ENCODE assay signal across 8 mouse cellular contexts in the genomic region with DNA sequence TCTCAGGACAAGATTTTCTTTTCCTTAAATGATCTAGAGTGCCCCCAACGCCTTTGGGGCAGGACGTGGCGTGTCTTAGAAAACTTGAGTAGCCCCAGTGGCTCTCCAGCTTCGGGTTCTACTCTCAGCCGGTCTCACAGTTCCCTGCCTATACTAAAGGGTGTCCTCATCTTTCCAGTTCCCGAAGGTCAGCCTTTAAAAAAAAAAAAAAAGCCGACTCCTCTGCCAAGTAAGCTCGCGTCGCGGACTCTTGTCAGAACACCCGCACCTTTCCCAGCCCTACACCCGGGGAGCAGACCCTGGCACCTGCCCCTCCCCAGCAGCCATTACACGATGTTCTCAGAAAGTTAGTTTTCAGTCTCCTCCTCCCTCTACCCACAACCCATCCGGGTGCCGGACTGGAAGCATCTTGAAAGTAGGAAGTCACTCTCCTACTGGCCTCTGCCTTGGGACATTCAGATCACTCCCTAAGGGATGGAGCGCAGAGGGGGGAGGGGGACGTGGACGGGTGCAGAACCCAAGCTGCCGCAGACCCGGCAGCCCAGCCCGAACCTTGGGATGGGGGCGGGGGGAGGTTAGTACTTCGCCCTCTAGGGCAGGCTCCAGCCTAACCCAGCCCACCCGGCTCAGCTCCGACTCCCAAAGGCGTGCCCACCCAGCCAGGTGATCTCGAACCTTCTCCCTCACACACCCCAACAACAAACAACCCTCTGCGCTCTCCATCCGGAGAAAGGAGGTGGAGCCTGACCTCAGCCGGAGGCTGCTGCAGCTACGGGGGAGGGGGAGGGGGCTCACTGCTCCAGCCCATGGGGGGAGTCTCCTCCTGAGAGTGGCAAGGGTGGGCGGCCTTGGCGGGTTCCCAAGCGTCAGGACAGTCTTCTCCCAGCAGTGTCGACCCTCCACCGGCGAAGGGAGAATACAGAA. TPM values are rescaled to one million over a fixed set of nuclear protein-coding genes. Genes with fewer than 3 reads are reported as not detected.
DNase-seq lines count a peak whose midpoint lies in the region; ATAC-seq and TF ChIP-seq lines count a peak whose summit lies in the region.

No protein-coding gene starts in this region.

- under 1% methylated on average over 38 of the region's 38 CpGs for WGBS in embryonic facial prominence, embryonic 12.5 days
- 1% methylated on average over 38 of the region's 38 CpGs for WGBS in limb, embryonic 14.5 days
- under 1% methylated on average over 38 of the region's 38 CpGs for WGBS in midbrain, embryonic 14.5 days

- no peak for TF ChIP-seq POLR2A in limb, embryonic 14.5 days (IDR thresholded peaks at IDR 0.05; ENCODE audit: borderline replicate concordance, extremely low read depth, insufficient read depth, insufficient read length)

- no peak for ATAC-seq in embryonic facial prominence, embryonic 12.5 days (ENCODE audit: insufficient number of reproducible peaks, insufficient read depth, low FRiP score, low TSS enrichment)
- no peak for ATAC-seq in limb, embryonic 14.5 days (ENCODE audit: low FRiP score, low read depth)
- ATAC-seq in midbrain, embryonic 14.5 days (ENCODE audit: low FRiP score, low TSS enrichment) = no peak

- no peaks in the 10 kb centered on the region for H3K36me3 ChIP-seq in embryonic facial prominence, embryonic 12.5 days
- H3K36me3 ChIP-seq in limb, embryonic 14.5 days (ENCODE audit: control insufficient read depth, insufficient read depth, low read length) = no peaks in the 10 kb centered on the region
- H3K36me3 ChIP-seq in midbrain, embryonic 14.5 days (ENCODE audit: control insufficient read depth, insufficient read depth, low read length) = no peaks in the 10 kb centered on the region

- intact Hi-C loops in gastrocnemius, adult 2 months (cut with DNase I) = no loop called here
- intact Hi-C loops in gastrocnemius, postnatal 14 days (cut with DNase I; ENCODE audit: low total_unique reads) = no loop called here
- intact Hi-C loops in heart, postnatal 36 days (cut with DNase I) = no loop called here

- peak; percentile 45 for DNase-seq in gastrocnemius, adult 2 months
- DNase-seq in gastrocnemius, postnatal 14 days = no peak
- DNase-seq in adrenal gland, adult 2 months = peak; percentile 84
- DNase-seq in heart, postnatal 36 days = peak; percentile 32 to 59
- no peak for DNase-seq in limb, embryonic 14.5 days (ENCODE audit: low spot score)
- DNase-seq in midbrain, embryonic 14.5 days = peak; percentile 63
- peak; percentile 77 for DNase-seq in thymus, postnatal 14 days

- H3K4me1 ChIP-seq in embryonic facial prominence, embryonic 12.5 days = peaks cover 35% of the 10 kb centered on the region
- H3K4me1 ChIP-seq in limb, embryonic 14.5 days (ENCODE audit: control insufficient read depth, insufficient read depth, low read length) = peaks cover 31% of the 10 kb centered on the region
- H3K4me1 ChIP-seq in midbrain, embryonic 14.5 days (ENCODE audit: control insufficient read depth, insufficient read depth, low read length) = peaks cover 26% of the 10 kb centered on the region

- no peak for TF ChIP-seq CTCF in gastrocnemius, adult 2 months (IDR thresholded peaks at IDR 0.05)

- peaks cover 84% of the 10 kb centered on the region for H3K27me3 ChIP-seq in embryonic facial prominence, embryonic 12.5 days
- peaks cover 60% of the 10 kb centered on the region for H3K27me3 ChIP-seq in limb, embryonic 14.5 days (ENCODE audit: control insufficient read depth, insufficient read depth, low read length)
- H3K27me3 ChIP-seq in midbrain, embryonic 14.5 days (ENCODE audit: control insufficient read depth, insufficient read depth, low read length) = peaks cover 60% of the 10 kb centered on the region

- peak overlapping the region; percentile 36 for H3K9ac ChIP-seq in embryonic facial prominence, embryonic 12.5 days
- H3K9ac ChIP-seq in limb, embryonic 14.5 days (ENCODE audit: low read depth, low read length, severe bottlenecking) = peak overlapping the region; percentile 44
- 0 out of 2 replicates have a peak overlapping the region, but pooled peaks have one; percentile 39 for H3K9ac ChIP-seq in midbrain, embryonic 14.5 days (replicated peaks; ENCODE audit: low read length)

- H3K4me2 ChIP-seq in embryonic facial prominence, embryonic 12.5 days (replicated peaks) = peak overlapping the region; percentile 87
- peak overlapping the region; percentile 92 for H3K4me2 ChIP-seq in limb, embryonic 14.5 days (replicated peaks; ENCODE audit: low read depth, low read length, severe bottlenecking)
- H3K4me2 ChIP-seq in midbrain, embryonic 14.5 days (ENCODE audit: low read length) = peak overlapping the region; percentile 65

- H3K4me3 ChIP-seq in gastrocnemius, adult 2 months = peak overlapping the region; percentile 77
- peak overlapping the region; percentile 47 for H3K4me3 ChIP-seq in embryonic facial prominence, embryonic 12.5 days
- H3K4me3 ChIP-seq in limb, embryonic 14.5 days (replicated peaks; ENCODE audit: low read length) = peak overlapping the region; percentile 50
- H3K4me3 ChIP-seq in midbrain, embryonic 14.5 days (replicated peaks; ENCODE audit: low read depth, low read length) = peak overlapping the region; percentile 35

- H3K9me3 ChIP-seq in embryonic facial prominence, embryonic 12.5 days = no peaks in the 10 kb centered on the region
- no peaks in the 10 kb centered on the region for H3K9me3 ChIP-seq in limb, embryonic 14.5 days (ENCODE audit: control insufficient read depth, low read length)
- no peaks in the 10 kb centered on the region for H3K9me3 ChIP-seq in midbrain, embryonic 14.5 days (ENCODE audit: control insufficient read depth, low read length)

- no peak overlapping the region for H3K27ac ChIP-seq in gastrocnemius, adult 2 months
- no peak overlapping the region for H3K27ac ChIP-seq in embryonic facial prominence, embryonic 12.5 days
- H3K27ac ChIP-seq in limb, embryonic 14.5 days (replicated peaks; ENCODE audit: low read depth, low read length) = no peak overlapping the region
- H3K27ac ChIP-seq in midbrain, embryonic 14.5 days (replicated peaks; ENCODE audit: low read depth, low read length) = no peak overlapping the region

RNA-seq across cellular contexts. Expression of gene Bahd1, which starts 3.9 kb away (rescaled TPM):
- 1 to 10 TPM; 5.2 to 6.4 TPM for total RNA-seq in gastrocnemius, adult 2 months (2021)
- total RNA-seq in gastrocnemius, postnatal 14 days (2021) = 1 to 10 TPM; 4.9 to 5.0 TPM
- 10 to 100 TPM; 36.5 to 46.0 TPM for total RNA-seq in adrenal gland, adult 2 months (2021)
- polyA plus RNA-seq in adrenal gland, adult 2 months (2012; rRNA removed) = 59.5 and 60.3 TPM in 2 replicates
- 4.1 and 4.9 TPM in 2 replicates for polyA plus RNA-seq in embryonic facial prominence, embryonic 12.5 days (2016; fragmentation: Nextera tagmentation; extraction: Ambion mirVana)
- 10 to 100 TPM; 18.6 TPM for total RNA-seq in heart, postnatal 36 days (2021)
- polyA plus RNA-seq in limb, embryonic 14.5 days (2012; rRNA removed) = 14.1 and 16.5 TPM in 2 replicates
- 1.5 and 1.8 TPM in 2 replicates for polyA plus RNA-seq in limb, embryonic 14.5 days (2014; fragmentation: Nextera tagmentation; extraction: Ambion mirVana)
- 2.0 and 5.2 TPM in 2 replicates for polyA plus RNA-seq in midbrain, embryonic 14.5 days (2014; fragmentation: Nextera tagmentation; extraction: Ambion mirVana)

RNA-seq across cellular contexts. Expression of gene Chst14, which starts 30.0 kb away (rescaled TPM):
- 1 to 10 TPM; 1.6 to 2.3 TPM for total RNA-seq in gastrocnemius, adult 2 months (2021)
- total RNA-seq in gastrocnemius, postnatal 14 days (2021) = 1 to 10 TPM; 5.8 to 6.2 TPM
- 10 to 100 TPM in 1 of 2 experiments, 1 to 10 TPM in 1; 7.8 to 15.7 TPM for total RNA-seq in adrenal gland, adult 2 months (2021)
- 21.6 and 22.0 TPM in 2 replicates for polyA plus RNA-seq in adrenal gland, adult 2 months (2012; rRNA removed)
- 48.1 and 51.0 TPM in 2 replicates for polyA plus RNA-seq in embryonic facial prominence, embryonic 12.5 days (2016; fragmentation: Nextera tagmentation; extraction: Ambion mirVana)
- 1 to 10 TPM; 9.1 to 9.3 TPM for total RNA-seq in heart, postnatal 36 days (2021)
- 59.5 and 73.9 TPM in 2 replicates for polyA plus RNA-seq in limb, embryonic 14.5 days (2012; rRNA removed)
- 56.6 and 65.3 TPM in 2 replicates for polyA plus RNA-seq in limb, embryonic 14.5 days (2014; fragmentation: Nextera tagmentation; extraction: Ambion mirVana)
- 3.0 and 7.1 TPM in 2 replicates for polyA plus RNA-seq in midbrain, embryonic 14.5 days (2014; fragmentation: Nextera tagmentation; extraction: Ambion mirVana)

RNA-seq across cellular contexts. Expression of gene Ivd, which starts 34.5 kb away (rescaled TPM):
- total RNA-seq in gastrocnemius, adult 2 months (2021) = 100 to 1,000 TPM; 122 to 189 TPM
- 10 to 100 TPM; 68.8 to 85.3 TPM for total RNA-seq in gastrocnemius, postnatal 14 days (2021)
- 100 to 1,000 TPM; 245 to 355 TPM for total RNA-seq in adrenal gland, adult 2 months (2021)
- 205 and 242 TPM in 2 replicates for polyA plus RNA-seq in adrenal gland, adult 2 months (2012; rRNA removed)
- polyA plus RNA-seq in embryonic facial prominence, embryonic 12.5 days (2016; fragmentation: Nextera tagmentation; extraction: Ambion mirVana) = 81.4 and 87.0 TPM in 2 replicates
- 100 to 1,000 TPM; 340 to 367 TPM for total RNA-seq in heart, postnatal 36 days (2021)
- 100 and 112 TPM in 2 replicates for polyA plus RNA-seq in limb, embryonic 14.5 days (2012; rRNA removed)
- polyA plus RNA-seq in limb, embryonic 14.5 days (2014; fragmentation: Nextera tagmentation; extraction: Ambion mirVana) = 58.1 and 72.7 TPM in 2 replicates
- polyA plus RNA-seq in midbrain, embryonic 14.5 days (2014; fragmentation: Nextera tagmentation; extraction: Ambion mirVana) = 32.0 and 33.8 TPM in 2 replicates

Comparison
In these comparisons a context has a peak if more than half of its experiments do, and no peak if none do; other contexts are left out.
1. DNase-seq: peak in gastrocnemius, adult 2 months (single experiment), adrenal gland, adult 2 months (single experiment), heart, postnatal 36 days (2 of 2), midbrain, embryonic 14.5 days (single experiment) and thymus, postnatal 14 days (single experiment); none in gastrocnemius, postnatal 14 days (single experiment) and limb, embryonic 14.5 days (single experiment).
2. Peak in every context shown above with its lines, with median percentiles within 50 percentile points of each other: H3K4me3 ChIP-seq, H3K4me2 ChIP-seq and H3K9ac ChIP-seq.